Mouse (Mus musculus) T-helper 2 cell (primary cell): ENCODE measurements around the gene Pfn1.

Source experiments
- in situ Hi-C: fragments of 300-600 bp; cut with MboI, MseI; formaldehyde crosslinking; loops from one replicate; pipeline ENCODE4 v1.15.1; 2025; ENCODE audit warnings: high pct_unique_total_duplicates

Gene Pfn1

DNA sequence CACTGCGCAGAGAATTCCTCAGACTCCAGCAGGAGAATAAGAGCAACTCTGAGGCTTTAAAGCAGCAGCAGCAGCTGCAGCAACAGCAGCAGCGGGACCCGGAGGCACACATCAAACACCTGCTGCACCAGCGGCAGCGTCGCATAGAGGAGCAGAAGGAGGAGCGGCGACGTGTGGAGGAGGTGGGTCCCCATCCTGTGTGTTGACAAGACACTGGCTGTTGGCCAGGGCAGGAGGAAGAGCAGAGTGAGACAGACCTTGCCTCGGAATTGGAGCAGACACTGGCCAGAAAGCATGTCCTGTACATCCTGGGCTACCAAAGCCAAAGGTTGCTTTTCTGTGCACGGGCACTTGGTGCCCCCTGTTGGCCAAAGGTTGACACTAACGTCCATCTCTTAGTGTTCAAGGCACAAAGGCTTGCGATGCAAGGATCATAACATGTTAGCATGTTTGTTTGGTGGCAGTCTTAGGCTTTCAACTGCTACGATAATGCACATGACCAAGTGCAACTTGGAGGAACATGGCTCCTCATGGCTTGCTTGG lies 49.3 kb downstream of the Pfn1 start:
- in situ Hi-C loops = loop anchor here (5.0 kb wide), 2 partner anchors 63 to 193 kb away; partner anchors contain the start of genes Pelp1 and Pld2
